Mouse (Mus musculus) forebrain, postnatal 0 days (tissue): ENCODE measurements around the gene Syde1. TPM values are rescaled to one million over a fixed set of nuclear protein-coding genes. Genes with fewer than 3 reads are reported as not detected.

Source experiments
- ATAC-seq: fragments of 200-750 bp; cut with Nextera tagmentation; 2 replicates; pipeline ENCODE4 v1.8.0; 2017; ENCODE audit warnings: mild to moderate bottlenecking, moderate library complexity
- DNase-seq: peaks from one replicate; pipeline ENCODE4 v3.0.0-alpha.2; 2015
- H3K27ac ChIP-seq: fragments of 300-500 bp; sonication (generic); 2 replicates; pipeline ENCODE4 v1.5.1; 2014; ENCODE audit warnings: low read depth, mild to moderate bottlenecking, antibody characterized with exemption, low read length, moderate library complexity, mixed read lengths
- H3K27me3 ChIP-seq: fragments of 300-500 bp; sonication (generic); 2 replicates; pipeline ENCODE4 v1.6.1; 2014; ENCODE audit warnings: mild to moderate bottlenecking, low read length, mixed read lengths; ENCODE audit not compliant: insufficient read depth
- H3K36me3 ChIP-seq: fragments of 300-500 bp; sonication (generic); 2 replicates; pipeline ENCODE4 v1.6.1; 2014; ENCODE audit warnings: mild to moderate bottlenecking, moderate library complexity; ENCODE audit not compliant: insufficient read depth
- H3K4me1 ChIP-seq: fragments of 300-500 bp; sonication (generic); 2 replicates; pipeline ENCODE4 v1.6.1; 2014; ENCODE audit warnings: antibody characterized with exemption; ENCODE audit not compliant: insufficient read depth
- H3K4me2 ChIP-seq: fragments of 300-500 bp; sonication (generic); 2 replicates; pipeline ENCODE4 v1.6.1; 2014; ENCODE audit warnings: low read depth, mild to moderate bottlenecking, moderate library complexity
- H3K4me3 ChIP-seq: fragments of 300-500 bp; sonication (generic); 2 replicates; pipeline ENCODE4 v1.5.1; 2014; ENCODE audit warnings: low read depth, low read length, mixed read lengths
- H3K9ac ChIP-seq: fragments of 300-500 bp; sonication (generic); 2 replicates; pipeline ENCODE4 v1.6.1; 2014; ENCODE audit warnings: mild to moderate bottlenecking
- H3K9me3 ChIP-seq: fragments of 300-500 bp; sonication (generic); 2 replicates; pipeline ENCODE4 v1.6.1; 2016; ENCODE audit warnings: low read length
- CTCF ChIP-seq: sonication (generic); IDR thresholded peaks from 2 replicates; pipeline ENCODE4 v1.5.1; 2016; ENCODE audit warnings: antibody characterized with exemption, control low read depth, low read depth
- WGBS: fragments of 180-500 bp; shearing (Covaris S2); extraction: QIAGEN DNeasy Blood & Tissue Kit; methylation state at CpG from one replicate; pipeline ENCODE4 v1.1.7; 2014; 5-methylcytosine and 5-hydroxymethylcytosine counted together
- polyA plus RNA-seq: library from polyadenylated mRNA; unstranded; fragments of >200 nt; fragmentation: Nextera tagmentation; extraction: Ambion mirVana; gene quantifications from 2 replicates; pipeline ENCODE4 v1.2.1, GENCODE M21; 2015
- total RNA-seq: library from RNA; depleted of rRNA; stranded (reverse); fragments of >200 nt; gene quantifications from 2 replicates; pipeline ENCODE4 v1.2.3, GENCODE M21; 2014; rRNA removed

Syde1 gene
- total and polyA plus RNA-seq, 2 experiments from 2014 or later: 2.8 to 9.0 TPM

- H3K4me3 ChIP-seq: no peak overlapping the region
- ATAC-seq: no peak
- H3K36me3 ChIP-seq: no peaks in the 10 kb centered on the region
- no peak overlapping the region for H3K27ac ChIP-seq
- DNase-seq: no peak
- H3K9me3 ChIP-seq: no peaks in the 10 kb centered on the region
- TF ChIP-seq CTCF: no peak
- H3K9ac ChIP-seq: no peak overlapping the region
- H3K27me3 ChIP-seq: no peaks in the 10 kb centered on the region
- peaks cover 3% of the 10 kb centered on the region; the same call in 1 of the 2 replicates for H3K4me1 ChIP-seq
- 53% methylated on average over 2 of the region's 2 CpGs for WGBS
- H3K4me2 ChIP-seq: no peak overlapping the region
These were observed 20.9 kb downstream of the Syde1 start for GRCm38 (mm10) chr10:78570897-78571296.

DNA sequence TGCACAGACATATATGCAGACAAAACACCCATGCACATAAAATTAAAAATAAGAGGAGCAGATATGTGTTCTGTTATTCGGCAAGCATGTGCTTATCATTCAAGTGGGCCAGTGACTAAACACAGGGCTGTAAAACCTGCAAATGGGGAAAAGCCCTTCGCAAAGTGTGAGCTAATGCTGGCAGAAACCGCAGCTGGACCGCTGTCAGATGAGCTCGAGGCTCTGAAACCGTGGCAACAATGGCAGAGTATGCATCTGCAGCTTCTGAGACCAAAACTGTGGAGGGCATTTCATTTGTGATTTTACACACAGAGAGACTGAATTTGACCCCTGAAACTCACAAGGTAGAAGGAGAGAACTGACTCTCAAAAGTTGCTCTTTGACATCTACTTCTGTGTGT lies 21.3 kb downstream of the Syde1 start:
- H3K27ac ChIP-seq: no peak overlapping the region
- H3K9ac ChIP-seq: no peak overlapping the region
- H3K4me1 ChIP-seq: no peaks in the 10 kb centered on the region
- H3K4me2 ChIP-seq: no peak overlapping the region
- no peaks in the 10 kb centered on the region for H3K36me3 ChIP-seq
- 60% methylated on average over 6 of the region's 6 CpGs for WGBS
- ATAC-seq (no peak), DNase-seq (no peak)
- TF ChIP-seq CTCF: no peak
- no peaks in the 10 kb centered on the region for H3K27me3 ChIP-seq
- H3K9me3 ChIP-seq: no peaks in the 10 kb centered on the region
- H3K4me3 ChIP-seq: no peak overlapping the region

DNA sequence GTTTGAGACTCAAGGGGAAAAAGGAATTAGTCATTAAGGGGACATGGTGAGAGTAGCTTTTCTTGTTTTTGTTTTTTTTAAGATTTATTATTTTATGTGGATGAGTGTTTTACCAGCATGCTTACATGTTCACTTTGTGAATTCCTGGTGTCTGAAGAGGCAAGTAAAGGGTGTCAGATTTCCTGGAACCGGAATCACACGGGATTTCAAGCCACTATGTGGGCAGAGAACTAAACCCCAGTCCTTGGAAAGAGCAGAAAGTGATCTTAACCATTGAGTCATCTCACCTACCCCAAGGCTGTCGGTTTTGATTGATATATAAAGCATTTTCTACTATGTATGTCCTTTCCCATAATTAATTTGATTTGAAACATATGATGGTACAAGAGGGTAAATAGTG lies 22.1 kb downstream of the Syde1 start:
- DNase-seq (no peak), ATAC-seq (no peak)
- Histone ChIP-seq H3K36me3 (no peaks in the 10 kb centered on the region), H3K9me3 (no peaks in the 10 kb centered on the region), H3K9ac (no peak overlapping the region), H3K27ac (no peak overlapping the region), H3K4me1 (no peaks in the 10 kb centered on the region), H3K4me3 (no peak overlapping the region), H3K4me2 (no peak overlapping the region), H3K27me3 (no peaks in the 10 kb centered on the region)
- TF ChIP-seq CTCF: no peak
- 62% methylated on average over 3 of the region's 3 CpGs for WGBS

GRCm38 (mm10) chr10:78569191-78569590 lies 22.6 kb downstream of the Syde1 start:
- H3K27ac ChIP-seq: no peak overlapping the region
- H3K4me3 ChIP-seq: no peak overlapping the region
- no peaks in the 10 kb centered on the region for H3K4me1 ChIP-seq
- no peak for ATAC-seq
- 81% methylated on average over 3 of the region's 3 CpGs for WGBS
- no peaks in the 10 kb centered on the region for H3K9me3 ChIP-seq
- TF ChIP-seq CTCF: no peak
- H3K27me3 ChIP-seq: no peaks in the 10 kb centered on the region
- no peak overlapping the region for H3K4me2 ChIP-seq
- H3K9ac ChIP-seq: no peak overlapping the region
- no peak for DNase-seq
- H3K36me3 ChIP-seq: no peaks in the 10 kb centered on the region

- H3K4me3 ChIP-seq: no peak overlapping the region
- H3K9ac ChIP-seq: no peak overlapping the region
- no peaks in the 10 kb centered on the region for H3K36me3 ChIP-seq
- 87% methylated on average over 1 of the region's 1 CpGs for WGBS
- no peaks in the 10 kb centered on the region for H3K9me3 ChIP-seq
- ATAC-seq (no peak), DNase-seq (no peak)
- H3K27me3 ChIP-seq: no peaks in the 10 kb centered on the region
- TF ChIP-seq CTCF: no peak
- no peaks in the 10 kb centered on the region for H3K4me1 ChIP-seq
- H3K27ac ChIP-seq: no peak overlapping the region
- H3K4me2 ChIP-seq: no peak overlapping the region
These were observed 26.7 kb downstream of the Syde1 start for GRCm38 (mm10) chr10:78565070-78565469.

DNA sequence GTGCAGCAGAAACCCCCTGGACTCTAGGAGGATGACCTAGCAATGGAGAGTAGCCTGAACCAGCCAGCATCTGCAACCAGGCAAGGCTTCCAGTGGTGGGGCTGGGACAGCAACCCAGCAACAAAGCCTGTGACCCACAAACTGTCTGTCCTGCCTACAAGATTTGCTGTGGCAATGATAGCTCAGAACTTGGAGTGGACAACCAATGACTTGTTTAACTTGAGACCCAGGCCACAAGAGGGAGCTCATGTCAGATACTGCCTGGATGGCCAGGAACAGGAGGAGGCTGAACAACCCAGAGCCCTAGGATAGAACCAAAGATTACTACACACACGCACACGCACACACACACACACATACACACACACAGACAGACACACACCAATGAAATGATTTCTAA lies 50.8 kb downstream of the Syde1 start:
- DNase-seq (no peak), ATAC-seq (no peak)
- peak; percentile 26; the same call in 1 of the 2 replicates for TF ChIP-seq CTCF
- WGBS: 68% methylated on average over 2 of the region's 2 CpGs
- no peak overlapping the region for H3K9ac ChIP-seq
- no peaks in the 10 kb centered on the region for H3K4me1 ChIP-seq
- H3K4me2 ChIP-seq: no peak overlapping the region
- no peaks in the 10 kb centered on the region for H3K9me3 ChIP-seq
- H3K27ac ChIP-seq: no peak overlapping the region
- H3K4me3 ChIP-seq: no peak overlapping the region
- no peaks in the 10 kb centered on the region for H3K27me3 ChIP-seq
- H3K36me3 ChIP-seq: no peaks in the 10 kb centered on the region

Other genes starting within 250 kb of the Syde1 start
- gene Agpat3, start 239.5 kb downstream of the Syde1 start, total RNA-seq: 72.9 and 94.9 TPM in 2 replicates
- gene Agpat3, start 239.5 kb downstream of the Syde1 start, polyA plus RNA-seq: 72.4 and 101 TPM in 2 replicates
- 256 TPM in 2 replicates for gene Rrp1, start 178.9 kb downstream of the Syde1 start, total RNA-seq
- 401 and 455 TPM in 2 replicates for gene Rrp1, start 178.9 kb downstream of the Syde1 start, polyA plus RNA-seq
- 55.2 and 59.0 TPM in 2 replicates for gene Cstb, start 166.3 kb downstream of the Syde1 start, total RNA-seq
- gene Cstb, start 166.3 kb downstream of the Syde1 start, polyA plus RNA-seq: 147 and 190 TPM in 2 replicates
- gene Pdxk, start 127.0 kb downstream of the Syde1 start, total RNA-seq: 30.5 and 43.6 TPM in 2 replicates
- 20.0 and 30.7 TPM in 2 replicates for gene Pdxk, start 127.0 kb downstream of the Syde1 start, polyA plus RNA-seq
- 0.71 TPM in 1 of 2 replicates, not detected in the other for gene Olfr1358, start 74.5 kb downstream of the Syde1 start, total RNA-seq
- not detected in 2 replicates for gene Olfr1358, start 74.5 kb downstream of the Syde1 start, polyA plus RNA-seq
- gene Ilvbl, start 17.6 kb downstream of the Syde1 start, total RNA-seq: 37.0 and 57.4 TPM in 2 replicates
- gene Ilvbl, start 17.6 kb downstream of the Syde1 start, polyA plus RNA-seq: 46.5 and 58.8 TPM in 2 replicates
- not detected in 2 replicates for gene Olfr1357, start 26.1 kb upstream of the Syde1 start, total RNA-seq
- gene Olfr1357, start 26.1 kb upstream of the Syde1 start, polyA plus RNA-seq: not detected in 2 replicates
- gene Casp14, start 126.3 kb upstream of the Syde1 start, total RNA-seq: not detected in 2 replicates
- gene Casp14, start 126.3 kb upstream of the Syde1 start, polyA plus RNA-seq: not detected in 2 replicates
- gene Ccdc105, start 161.1 kb upstream of the Syde1 start, total RNA-seq: not detected in 2 replicates
- 0.16 and 0.17 TPM in 2 replicates for gene Ccdc105, start 161.1 kb upstream of the Syde1 start, polyA plus RNA-seq
- 16.6 and 19.1 TPM in 2 replicates for gene Slc1a6, start 188.5 kb upstream of the Syde1 start, total RNA-seq
- gene Slc1a6, start 188.5 kb upstream of the Syde1 start, polyA plus RNA-seq: 10.7 and 15.5 TPM in 2 replicates